Mouse (Mus musculus): ENCODE data around the gene Mmp2. TPM values are rescaled to one million over a fixed set of nuclear protein-coding genes. Genes with fewer than 3 reads are reported as not detected.

Mmp2 gene
- total RNA-seq, 2 experiments from 2014 or later, result 1.9 to 2.1 TPM

DNA sequence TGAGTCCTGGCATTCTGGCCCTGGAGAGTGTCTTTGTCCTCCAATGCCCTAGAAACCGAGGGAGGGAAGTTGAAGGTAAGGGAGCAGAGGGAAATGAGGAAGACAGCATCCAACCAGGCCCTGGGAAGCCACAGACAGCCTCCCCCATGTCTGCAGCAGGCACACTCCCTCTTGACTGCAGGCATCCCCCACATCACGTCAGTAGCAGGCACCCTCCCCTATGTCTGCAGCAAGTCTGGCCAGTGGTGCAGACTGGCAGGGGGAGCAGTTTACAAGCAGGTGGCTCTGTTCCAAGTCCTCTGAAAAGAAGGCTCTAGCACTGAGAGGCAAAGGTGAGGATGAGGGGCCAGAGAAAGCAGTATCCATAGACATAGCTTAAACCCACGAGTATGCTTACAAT lies 19.6 kb downstream of the Mmp2 start:
- no peak overlapping the region for H3K27ac ChIP-seq
- intact Hi-C loops (cut with DNase I), result no loop called here
- peak in 1 of 2 experiments; percentile 20 for DNase-seq (ENCODE audit: extremely low spot score in 1 of 2, low spot score in 2 of 2)
- TF ChIP-seq CTCF (IDR thresholded peaks at IDR 0.05), result no peak
- no peak overlapping the region for H3K4me3 ChIP-seq

DNA sequence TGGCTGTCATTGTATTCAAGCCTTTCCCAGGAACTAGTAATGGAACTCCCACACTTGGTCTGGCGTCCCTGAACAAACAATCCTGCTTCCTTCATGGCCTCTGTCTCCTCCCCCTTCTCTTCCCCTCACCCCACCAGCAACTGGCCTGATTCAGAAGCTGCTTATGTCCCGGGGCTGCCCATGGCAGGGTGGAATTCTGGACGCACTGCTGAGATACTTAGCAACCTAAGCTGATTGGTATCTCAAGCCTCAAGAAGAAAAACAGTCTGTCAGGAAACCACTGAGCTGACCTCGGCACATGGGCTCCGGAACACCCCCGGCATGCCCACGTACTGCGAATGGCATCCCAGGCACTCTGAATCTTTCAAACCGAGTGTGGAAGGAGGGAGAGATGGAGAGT lies 20.2 kb downstream of the Mmp2 start:
- DNase-seq (ENCODE audit: extremely low spot score in 1 of 2, low spot score in 2 of 2), result no peak
- intact Hi-C loops (cut with DNase I), result no loop called here
- H3K27ac ChIP-seq, result no peak overlapping the region

DNA sequence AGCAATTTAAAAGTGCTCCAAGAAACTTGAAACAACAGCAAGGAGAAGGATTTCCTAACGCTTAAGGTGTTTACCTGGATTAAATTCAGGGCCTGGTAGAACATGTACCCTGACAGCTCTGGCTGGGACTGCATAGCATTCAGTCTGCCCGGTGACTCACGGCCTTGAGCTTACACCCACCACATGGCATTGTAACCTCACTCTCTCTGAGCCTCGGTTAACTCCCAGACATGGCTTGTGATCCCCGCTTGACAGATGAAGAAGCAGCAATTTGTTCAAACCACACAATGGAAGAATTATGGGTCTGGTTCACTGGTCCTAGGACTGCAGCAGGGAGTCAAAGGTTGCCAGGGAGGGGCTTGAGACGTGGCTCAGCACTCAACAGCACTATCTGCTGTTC lies 22.2 kb downstream of the Mmp2 start:
- no peak for TF ChIP-seq CTCF (IDR thresholded peaks at IDR 0.05)
- no peak for DNase-seq (ENCODE audit: extremely low spot score in 1 of 2, low spot score in 2 of 2)
- Histone ChIP-seq H3K27ac (no peak overlapping the region), H3K4me3 (no peak overlapping the region)
- intact Hi-C loops (cut with DNase I), result no loop called here

More for the DNA sequence above, 20.2 kb downstream of the Mmp2 start:
- H3K4me3 ChIP-seq, result no peak overlapping the region
- TF ChIP-seq CTCF (IDR thresholded peaks at IDR 0.05), result no peak

DNA sequence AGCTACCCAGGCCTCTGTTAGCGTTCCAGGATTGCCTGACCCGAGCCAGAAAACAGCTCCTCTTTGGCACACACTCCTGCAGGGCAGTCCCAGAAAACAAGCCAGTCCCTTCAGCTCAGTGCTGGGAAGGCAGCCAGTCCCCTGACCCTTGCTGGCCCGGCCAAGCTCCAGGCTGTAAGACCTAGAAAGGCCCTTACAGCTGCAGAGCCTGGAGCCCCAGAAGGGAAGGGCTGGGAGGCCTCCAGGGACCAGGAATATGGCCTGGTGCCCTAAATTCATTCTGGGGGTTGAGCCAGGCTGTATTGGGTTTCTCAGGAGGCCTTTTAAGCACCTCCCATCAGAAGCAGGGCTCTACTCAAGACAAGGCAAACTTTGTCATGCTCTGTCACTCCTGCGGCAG lies 23.1 kb downstream of the Mmp2 start:
- intact Hi-C loops (cut with DNase I), result no loop called here
- H3K27ac ChIP-seq, result no peak overlapping the region
- no peak overlapping the region for H3K4me3 ChIP-seq
- DNase-seq (ENCODE audit: extremely low spot score in 1 of 2, low spot score in 2 of 2), result peak; percentile 64 to 79
- TF ChIP-seq CTCF (IDR thresholded peaks at IDR 0.05), result no peak

DNA sequence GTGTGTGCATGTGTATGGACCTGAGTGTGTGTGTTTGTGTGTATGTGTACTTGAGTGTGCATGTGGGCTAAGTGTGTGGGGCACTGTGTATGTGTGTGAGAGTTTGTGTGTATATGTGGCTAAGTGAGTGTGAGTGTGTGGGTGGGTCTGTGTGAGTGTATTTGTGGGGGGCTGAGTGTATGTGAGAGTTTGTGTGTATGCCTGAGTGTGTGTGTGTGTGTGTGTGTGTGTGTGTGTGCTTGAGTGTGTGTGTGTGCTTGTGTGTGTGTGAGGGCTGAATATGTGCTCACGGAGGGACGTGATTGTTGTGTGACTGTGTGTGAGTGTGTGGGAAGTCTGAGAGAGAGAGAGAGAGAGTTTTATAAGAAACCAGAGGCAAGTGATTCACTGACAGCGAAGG lies 24.3 kb downstream of the Mmp2 start:
- TF ChIP-seq CTCF (IDR thresholded peaks at IDR 0.05), result no peak
- no peak overlapping the region for H3K27ac ChIP-seq
- H3K4me3 ChIP-seq, result no peak overlapping the region
- intact Hi-C loops (cut with DNase I), result no loop called here
- no peak for DNase-seq (ENCODE audit: extremely low spot score in 1 of 2, low spot score in 2 of 2)

DNA sequence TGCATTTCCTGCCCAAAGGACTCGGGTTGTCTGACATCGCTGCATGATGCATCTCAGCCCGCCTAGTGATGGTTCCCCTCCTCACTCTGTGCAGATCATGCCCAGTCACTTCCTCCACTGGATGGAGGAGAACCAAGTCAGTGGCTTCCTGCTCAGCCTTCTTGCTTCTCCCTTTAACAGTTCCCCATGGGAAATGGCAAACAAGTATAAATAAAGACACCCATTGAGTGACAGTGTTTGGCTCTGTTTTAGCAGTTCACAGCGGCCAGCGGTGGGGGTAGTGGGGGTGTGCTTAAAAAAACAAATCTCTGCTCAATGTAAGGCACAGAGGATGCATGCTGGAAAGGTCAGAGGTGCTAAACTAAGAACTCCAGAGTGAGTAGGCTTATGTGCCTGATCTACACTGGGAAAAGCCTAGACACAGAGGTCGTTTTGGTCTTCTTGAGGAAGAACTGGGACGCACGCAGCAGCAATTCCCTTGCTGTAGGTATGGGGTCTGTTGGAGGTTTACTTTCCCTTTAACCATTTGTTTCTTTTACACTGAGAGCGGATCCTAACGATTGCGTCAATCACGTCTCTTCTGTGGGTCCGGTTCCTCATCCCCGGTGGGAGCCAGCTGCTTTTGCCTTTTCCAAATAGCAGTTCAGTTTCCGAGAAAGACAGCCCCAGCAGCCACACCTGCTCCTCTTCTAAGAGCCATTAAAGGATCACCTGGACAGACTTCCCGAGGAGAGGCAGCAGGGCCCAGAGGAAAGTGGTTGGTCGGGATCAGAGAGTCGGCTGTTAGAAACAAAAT lies 26.3 kb downstream of the Mmp2 start:
- Histone ChIP-seq H3K27ac (no peak overlapping the region), H3K4me3 (no peak overlapping the region)
- intact Hi-C loops (cut with DNase I), result no loop called here
- no peak for TF ChIP-seq CTCF (IDR thresholded peaks at IDR 0.05)
- no peak for DNase-seq (ENCODE audit: extremely low spot score in 1 of 2, low spot score in 2 of 2)

DNA sequence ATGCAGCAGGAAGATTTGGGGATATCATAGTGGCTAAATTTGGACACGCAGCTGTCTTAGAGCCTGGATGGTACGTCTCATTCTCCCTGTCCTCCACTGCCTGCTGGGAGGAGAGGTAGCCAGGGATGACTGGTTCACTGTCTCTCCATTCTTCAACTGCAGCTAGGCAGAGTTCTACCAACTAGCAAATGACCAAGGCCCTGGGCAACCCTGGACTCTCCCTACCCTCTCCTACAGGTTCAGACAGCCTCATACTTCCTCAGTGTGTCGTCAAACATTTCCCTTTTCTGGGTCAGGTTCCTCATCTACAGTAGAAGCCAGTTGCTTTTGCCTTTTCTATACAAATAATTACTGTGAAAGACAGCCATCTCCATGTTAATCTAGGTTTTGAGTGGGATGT lies 27.6 kb downstream of the Mmp2 start:
- no peak overlapping the region; the same call in 1 of the 2 replicates for H3K27ac ChIP-seq
- intact Hi-C loops (cut with DNase I), result no loop called here
- no peak for DNase-seq (ENCODE audit: extremely low spot score in 1 of 2, low spot score in 2 of 2)
- no peak for TF ChIP-seq CTCF (IDR thresholded peaks at IDR 0.05)
- peak overlapping the region; percentile 69; the same call in 1 of the 2 replicates for H3K4me3 ChIP-seq

DNA sequence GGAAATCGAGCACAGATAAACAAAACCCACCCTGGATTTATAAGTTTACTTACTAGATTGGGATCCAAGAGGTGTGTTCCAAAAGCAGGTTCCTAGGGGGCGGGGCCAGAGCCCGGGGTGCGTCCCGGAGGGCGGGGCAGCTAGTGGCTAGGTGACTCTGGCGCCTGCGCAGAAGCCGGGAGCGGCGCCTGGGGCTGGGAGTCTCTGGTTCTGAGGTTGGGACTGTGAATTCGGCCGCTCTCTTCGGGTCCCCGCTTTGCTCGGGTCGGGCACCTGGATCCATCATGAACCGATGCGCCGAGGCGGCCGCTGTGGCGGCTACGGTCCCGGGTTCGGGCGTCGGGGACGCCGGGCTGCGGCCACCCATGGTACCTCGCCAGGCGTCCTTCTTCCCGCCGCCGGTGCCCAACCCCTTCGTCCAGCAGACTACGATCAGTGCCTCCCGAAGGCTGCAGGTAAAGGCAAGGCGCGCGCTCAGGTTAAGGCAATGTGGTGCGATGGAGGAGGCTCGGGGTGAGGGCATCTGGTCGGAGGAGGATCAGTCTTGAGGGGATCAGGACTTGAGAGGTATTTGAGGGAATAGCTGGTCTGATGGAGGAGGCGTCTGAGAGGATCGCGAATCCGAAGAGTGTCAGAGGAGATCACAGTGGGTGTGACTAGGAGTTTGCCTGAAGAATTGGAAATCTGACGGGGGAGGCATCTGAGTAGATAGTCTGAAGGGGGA lies 28.2 kb downstream of the Mmp2 start, which contains the start of gene Lpcat2:
TSS of gene Lpcat2 (plus strand) at position 169 of the 724 bp plus-strand sequence.
- DNase-seq (ENCODE audit: extremely low spot score in 1 of 2, low spot score in 2 of 2), result peak; percentile 79 to 81
- TF ChIP-seq CTCF (IDR thresholded peaks at IDR 0.05), result no peak
- Histone ChIP-seq H3K27ac (peak within 1 kb of the TSS; percentile 75), H3K4me3 (peak within 1 kb of the TSS; percentile 69)
- intact Hi-C loops (cut with DNase I), result no loop called here

DNA sequence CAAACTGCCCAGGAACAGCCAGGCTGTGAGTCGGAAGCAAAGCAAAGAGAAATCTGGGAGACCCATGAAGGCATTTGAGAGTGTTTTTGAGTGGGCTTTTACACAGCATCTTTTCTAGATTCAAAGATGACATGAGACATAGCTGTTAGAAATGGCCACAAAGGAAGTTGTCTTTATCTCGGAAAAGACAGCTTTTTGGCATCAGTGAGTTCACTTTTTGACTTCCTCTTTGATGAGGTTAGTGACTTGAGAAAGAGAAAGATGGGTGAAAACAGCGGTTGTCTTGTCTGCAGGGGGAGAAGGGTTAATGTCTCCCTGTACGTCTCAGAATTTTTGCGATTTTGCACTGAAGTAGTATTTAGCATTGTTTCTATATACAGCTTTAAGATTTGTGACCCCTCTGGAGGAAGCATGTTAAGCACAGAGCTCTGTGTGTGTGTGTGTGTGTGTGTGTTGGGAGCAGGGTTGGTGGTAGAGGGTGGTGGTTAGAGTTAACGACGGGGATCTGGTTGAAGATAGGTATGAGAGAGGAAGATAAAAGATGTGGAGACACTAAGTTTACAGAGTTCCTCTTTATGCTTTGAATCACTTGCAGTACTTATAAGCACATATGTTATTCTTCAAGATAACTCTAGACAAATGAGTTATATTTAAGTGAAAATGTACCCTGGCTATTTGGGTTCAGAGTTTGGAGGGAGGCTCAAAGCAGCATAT lies 29.3 kb downstream of the Mmp2 start:
- DNase-seq (ENCODE audit: extremely low spot score in 1 of 2, low spot score in 2 of 2), result no peak
- H3K4me3 ChIP-seq, result peak overlapping the region; percentile 69
- H3K27ac ChIP-seq, result no peak overlapping the region
- TF ChIP-seq CTCF (IDR thresholded peaks at IDR 0.05), result no peak
- intact Hi-C loops (cut with DNase I), result no loop called here

DNA sequence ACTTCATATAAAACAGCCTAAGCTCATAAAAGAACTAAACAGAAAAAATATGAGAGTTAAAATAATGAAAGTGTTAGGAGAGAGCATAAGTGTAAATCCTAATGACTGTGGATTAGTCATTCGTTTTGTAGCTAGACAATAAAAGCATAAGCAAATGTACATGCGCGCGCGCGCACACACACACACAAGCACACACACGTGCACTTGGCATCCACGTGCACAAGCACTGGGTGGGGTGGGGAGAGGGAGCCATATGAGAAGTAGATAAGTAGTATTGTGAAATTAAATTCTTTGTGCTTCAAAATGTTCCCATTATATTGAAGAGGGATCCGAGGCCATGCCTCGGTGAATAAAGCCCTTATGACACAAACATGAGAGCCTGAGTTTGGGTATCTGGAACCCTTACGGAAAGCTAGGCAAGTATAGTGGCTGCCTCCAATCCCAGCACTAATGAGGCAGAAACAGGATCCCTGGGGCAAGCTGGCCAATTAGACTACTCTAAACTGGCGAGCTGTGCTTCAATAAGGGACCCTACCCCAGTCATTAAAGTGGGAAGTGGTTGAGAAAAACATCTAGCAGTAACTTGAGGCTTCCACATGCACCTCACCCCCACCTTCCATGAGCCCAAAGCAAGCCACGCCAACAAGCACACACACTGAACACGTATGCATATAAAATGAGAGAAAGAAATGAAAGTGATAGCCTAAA lies 31.5 kb downstream of the Mmp2 start:
- Histone ChIP-seq H3K27ac (no peak overlapping the region), H3K4me3 (no peak overlapping the region)
- intact Hi-C loops (cut with DNase I), result no loop called here
- DNase-seq (ENCODE audit: extremely low spot score in 1 of 2, low spot score in 2 of 2), result no peak
- no peak for TF ChIP-seq CTCF (IDR thresholded peaks at IDR 0.05)

DNA sequence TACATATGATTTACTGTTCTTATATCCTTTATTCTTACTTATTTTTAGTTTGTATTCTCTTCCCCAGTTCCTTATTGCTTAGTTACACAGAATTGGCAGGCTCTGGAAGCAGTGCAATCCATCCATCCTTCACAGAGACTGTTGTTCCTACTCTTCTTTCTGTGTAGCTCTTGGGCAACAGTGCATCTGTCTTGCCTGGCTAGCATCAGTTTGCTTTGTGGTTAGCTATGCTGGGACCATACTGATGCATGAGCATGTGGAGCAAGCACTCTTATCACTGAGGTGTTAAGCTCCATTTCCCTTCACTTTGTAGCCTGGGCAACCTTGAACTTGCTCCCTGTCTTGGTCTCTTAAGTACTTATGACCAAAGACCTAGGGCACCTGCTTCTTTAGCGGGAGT lies 34.9 kb downstream of the Mmp2 start:
- no peak for TF ChIP-seq CTCF (IDR thresholded peaks at IDR 0.05)
- intact Hi-C loops (cut with DNase I), result no loop called here
- H3K27ac ChIP-seq, result no peak overlapping the region

More for the DNA sequence above, 34.9 kb downstream of the Mmp2 start:
- no peak overlapping the region for H3K4me3 ChIP-seq
- no peak for DNase-seq (ENCODE audit: extremely low spot score in 1 of 2, low spot score in 2 of 2)
